Mouse (Mus musculus) heart, adult 11 months (tissue): Measurements from ENCODE around the gene Klhl23.

Experiments used
- DNase-seq: peaks from one replicate; pipeline ENCODE4 v3.0.0; 2022

Klhl23 gene

DNA sequence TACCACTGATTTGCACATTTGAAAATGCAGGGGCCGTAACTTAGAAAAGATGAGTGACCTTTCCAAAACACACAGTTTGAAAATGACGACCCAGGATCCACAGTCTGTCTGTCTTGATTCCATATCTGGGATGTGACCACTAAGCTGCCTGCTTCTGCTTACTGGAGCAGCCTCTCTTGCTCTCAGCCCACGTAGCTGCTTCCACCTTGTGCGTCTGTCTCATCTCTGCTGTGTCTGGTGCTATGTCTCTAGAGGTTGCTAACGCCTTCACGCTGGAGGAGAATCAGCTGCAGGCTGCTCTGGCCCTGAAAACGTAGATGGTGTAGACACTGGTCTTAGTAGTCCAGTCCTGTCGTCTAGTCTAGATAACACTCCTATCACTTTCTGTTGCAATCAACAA lies 8.4 kb downstream of the Klhl23 start:
- peak; percentile 62 for DNase-seq

DNA sequence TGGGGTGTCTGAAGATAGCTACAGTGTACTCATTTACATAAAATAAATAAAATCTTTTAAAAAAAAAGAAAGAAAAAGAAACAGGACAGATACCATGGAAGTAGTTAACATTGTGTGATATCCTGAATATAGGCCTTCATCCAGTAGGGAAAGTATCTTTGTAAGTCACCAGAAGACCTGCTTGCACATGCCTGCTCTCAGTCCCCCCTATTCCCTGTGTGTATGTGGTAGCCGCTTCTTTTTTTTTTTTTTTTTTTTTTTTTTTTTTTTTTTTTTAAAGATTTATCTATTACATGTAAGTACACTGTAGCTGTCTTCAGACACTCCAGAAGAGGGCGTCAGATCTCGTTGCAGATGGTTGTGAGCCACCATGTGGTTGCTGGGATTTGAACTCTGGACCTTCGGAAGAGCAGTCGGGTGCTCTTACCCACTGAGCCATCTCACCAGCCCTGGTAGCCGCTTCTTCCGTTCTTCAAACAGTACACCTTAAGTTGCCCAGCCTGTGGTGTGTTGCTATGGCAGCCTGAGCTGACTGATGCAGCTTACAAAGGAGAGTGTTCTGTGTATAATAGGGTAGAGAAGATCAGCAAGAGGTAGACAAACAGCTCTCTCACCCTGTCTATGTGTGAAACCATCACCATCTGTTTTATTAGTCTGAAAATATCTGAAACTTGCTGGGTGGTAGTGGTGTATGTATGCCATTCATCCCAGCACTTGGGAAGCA lies 15.7 kb downstream of the Klhl23 start:
- DNase-seq: peak; percentile 65

DNA sequence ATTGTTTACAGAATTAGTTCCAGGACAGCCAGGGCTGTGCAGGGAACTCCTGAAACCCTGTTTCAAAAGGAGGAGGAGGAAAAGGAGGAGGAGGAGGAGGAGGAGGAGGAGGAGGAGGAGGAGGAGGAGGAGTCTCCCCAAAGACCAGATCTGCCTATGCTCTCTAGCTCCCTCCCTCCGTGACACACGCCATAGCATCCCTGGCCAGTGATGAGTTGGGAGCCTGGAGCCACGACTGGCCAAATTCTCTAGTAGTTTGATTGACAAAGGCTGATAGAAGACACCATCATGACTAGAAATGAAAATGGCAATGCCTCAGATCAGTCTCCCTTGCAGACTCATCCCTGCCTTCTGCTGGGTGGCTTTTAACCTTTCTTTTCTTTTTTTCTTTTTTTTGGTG lies 16.3 kb downstream of the Klhl23 start:
- peak; percentile 66 for DNase-seq

DNA sequence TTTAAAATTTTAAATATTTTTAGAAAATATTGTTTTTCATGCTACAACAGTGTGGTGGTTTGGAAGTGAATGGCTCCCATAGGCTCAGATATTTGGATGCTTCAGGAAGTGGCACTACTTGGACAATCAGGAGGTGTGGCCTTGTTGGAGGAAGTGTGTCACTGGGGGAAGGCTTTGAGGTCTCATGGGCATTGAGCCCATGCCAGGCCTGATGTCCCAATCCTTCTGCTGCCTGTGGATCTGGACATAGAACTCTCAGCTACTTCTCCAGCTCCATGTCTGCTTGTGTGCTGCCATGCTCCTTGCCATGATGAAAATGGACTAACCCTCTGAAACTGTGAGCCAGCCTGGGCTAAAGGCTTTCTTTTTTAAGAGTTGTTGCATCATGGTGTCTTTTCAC lies 17.0 kb downstream of the Klhl23 start:
- peak; percentile 57 for DNase-seq

DNA sequence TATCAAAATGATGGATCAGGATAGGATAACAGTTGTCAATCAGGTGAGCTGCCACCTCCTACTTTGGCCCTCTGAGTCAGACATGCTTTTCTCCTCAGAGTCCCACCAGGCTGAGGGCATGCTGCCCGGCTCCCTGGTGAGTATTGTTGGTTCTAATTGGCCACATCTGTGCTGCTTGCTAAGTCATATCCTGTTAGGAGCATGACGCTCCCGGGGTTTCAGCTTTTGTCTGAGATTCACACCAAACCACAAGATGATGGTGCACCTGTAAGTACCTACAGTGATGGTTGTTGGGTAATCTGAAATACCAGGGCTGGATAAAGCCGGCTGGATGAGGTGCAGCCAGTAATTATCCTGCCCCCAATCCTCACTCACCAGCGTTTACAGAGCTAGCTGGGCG lies 18.5 kb downstream of the Klhl23 start:
- peak; percentile 59 for DNase-seq

DNA sequence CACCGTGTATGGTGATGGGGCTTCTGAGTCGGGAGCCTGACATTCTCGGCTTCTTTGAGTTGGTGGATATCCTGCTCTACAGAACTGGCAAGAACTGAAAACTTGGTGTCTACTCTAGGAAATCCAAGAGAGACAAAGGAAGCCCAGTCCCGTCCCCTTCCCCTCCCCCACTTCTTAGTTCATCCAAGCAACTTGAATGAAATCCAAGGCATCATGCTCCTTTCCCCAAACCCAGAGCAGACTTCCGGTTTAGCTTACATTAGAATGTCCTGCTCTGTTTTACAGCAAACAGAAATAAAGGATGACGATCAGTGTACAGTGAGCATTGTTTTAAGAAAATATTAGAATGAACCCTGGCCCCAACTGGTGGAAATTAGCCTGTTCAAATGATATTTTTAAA lies 27.5 kb downstream of the Klhl23 start:
- DNase-seq: no peak

DNA sequence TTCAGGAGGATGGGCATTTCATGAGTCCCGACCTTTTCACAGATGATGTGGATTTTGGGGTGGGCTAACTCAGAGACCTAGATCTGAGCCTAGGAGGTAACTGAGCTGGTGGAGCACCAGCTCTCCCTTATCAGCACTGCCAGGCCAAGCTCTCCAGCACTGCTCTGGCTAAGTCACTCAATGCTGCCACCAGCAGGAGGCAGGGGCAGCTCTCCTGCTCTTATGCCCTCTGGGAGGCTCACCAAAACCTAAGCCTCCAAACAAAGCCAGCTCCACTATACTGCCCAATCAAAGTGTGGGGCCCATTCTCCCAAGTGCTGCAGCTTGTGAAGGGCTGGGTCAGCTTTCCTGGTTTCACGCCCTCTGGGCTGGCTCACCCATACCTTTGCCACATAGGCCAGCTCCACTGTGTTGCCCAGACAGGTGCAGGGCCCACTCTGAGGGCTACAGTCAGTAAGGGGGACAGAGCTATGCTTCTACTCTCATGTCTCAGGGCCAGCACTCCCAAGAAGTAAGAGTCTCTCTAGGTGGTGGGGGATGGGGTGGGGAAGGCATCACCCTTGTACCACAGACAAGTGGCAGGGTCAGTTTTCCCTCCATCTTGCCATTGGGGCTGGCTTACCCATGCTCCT lies 29.8 kb downstream of the Klhl23 start:
- no peak for DNase-seq

DNA sequence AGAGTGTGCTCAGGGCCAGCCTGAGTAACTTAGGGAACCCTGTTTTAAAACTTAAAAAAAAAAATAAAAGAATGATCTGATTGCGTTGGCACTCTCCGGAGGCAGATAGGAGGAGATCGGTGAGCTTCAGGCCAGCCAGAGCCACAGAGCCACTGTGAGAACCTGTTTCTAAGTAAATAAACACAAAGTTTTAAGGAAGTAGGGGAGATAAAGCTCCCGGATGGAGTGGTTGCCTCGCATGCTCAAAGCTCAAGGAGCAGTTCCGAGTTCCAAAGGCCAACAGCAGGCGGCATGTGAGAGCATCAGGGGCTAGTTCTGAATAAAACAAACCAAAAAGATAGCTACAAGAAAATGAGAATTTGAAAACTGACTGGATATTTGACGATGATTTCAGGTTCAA lies 34.6 kb downstream of the Klhl23 start:
- DNase-seq: no peak

DNA sequence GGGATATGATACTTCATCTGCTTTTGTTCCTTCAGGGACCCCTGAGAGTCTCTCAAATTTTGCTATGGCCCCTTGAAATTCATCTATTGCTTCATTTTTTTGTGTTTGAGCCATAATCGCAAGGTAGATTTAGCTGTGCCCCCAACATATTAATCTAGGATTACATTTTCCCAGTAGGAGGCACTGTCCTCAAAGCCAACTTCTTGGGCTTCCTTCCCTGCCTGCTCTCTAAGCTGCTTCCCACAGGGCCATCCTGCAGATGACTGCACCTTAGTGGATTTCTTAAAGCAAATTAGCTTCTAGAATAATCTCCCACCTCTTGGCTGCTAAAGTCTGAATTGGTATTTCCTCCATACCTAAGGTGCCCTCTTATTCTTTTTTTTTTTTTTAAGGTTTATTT lies 36.1 kb downstream of the Klhl23 start:
- no peak for DNase-seq

DNA sequence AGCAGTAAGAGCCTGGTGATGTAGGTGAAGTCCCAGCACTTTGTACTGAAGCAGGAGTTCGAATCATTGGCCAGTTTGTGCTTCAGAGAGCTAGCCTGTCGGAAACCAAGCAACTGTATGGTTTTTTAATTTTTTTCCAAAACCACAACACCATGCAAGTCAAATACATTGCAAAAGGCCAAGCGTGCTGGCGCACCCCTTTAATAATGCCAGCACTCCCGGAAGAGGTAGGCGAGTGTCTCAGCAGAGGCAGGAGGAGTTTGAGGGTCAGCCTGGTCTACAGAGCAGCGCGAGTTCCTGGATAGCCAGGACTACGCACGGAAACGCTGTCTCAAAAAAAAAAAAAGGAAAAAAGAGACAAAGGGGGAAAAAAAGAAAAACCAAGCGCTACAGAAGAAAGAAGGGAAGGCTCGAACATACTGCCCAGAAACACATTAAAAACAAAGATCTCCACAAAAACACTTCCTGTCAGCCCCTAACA lies 39.3 kb downstream of the Klhl23 start:
- peak; percentile 96 for DNase-seq

DNA sequence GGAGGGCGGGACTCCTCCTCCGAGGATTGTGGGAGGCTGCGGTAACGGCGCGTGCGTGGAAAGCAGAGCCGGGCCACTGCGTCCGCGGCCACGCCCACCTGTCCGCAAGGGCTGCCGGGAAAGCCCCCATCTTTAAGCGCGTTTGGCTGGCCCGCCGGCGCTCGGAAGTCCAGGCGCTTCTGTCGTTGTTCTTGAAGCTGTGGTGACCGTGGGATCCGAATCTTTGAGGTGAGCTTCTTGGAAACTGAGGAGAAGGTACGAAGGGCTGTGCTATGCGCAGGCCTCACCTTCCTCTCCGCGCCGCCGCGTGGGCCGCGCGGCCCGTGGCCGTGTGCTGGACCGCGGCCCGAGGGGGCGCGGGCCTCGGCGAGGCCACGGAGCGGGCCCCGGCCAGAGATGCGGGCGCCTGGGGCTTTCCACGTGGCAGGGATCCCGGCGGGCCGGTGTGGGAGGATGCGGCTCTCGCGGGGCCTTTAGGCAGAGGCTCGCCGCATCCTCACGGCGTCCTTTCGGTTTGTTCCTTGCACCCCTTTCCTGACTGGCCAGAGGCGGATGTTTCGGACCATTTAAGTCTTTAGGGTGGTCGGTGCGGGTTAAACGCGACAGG lies 39.8 kb downstream of the Klhl23 start, which contains the start of gene Ssb:
Gene Ssb, plus strand, starts transcription at position 78 of the 607 bp plus-strand sequence.
- DNase-seq: peak; percentile 99

DNA sequence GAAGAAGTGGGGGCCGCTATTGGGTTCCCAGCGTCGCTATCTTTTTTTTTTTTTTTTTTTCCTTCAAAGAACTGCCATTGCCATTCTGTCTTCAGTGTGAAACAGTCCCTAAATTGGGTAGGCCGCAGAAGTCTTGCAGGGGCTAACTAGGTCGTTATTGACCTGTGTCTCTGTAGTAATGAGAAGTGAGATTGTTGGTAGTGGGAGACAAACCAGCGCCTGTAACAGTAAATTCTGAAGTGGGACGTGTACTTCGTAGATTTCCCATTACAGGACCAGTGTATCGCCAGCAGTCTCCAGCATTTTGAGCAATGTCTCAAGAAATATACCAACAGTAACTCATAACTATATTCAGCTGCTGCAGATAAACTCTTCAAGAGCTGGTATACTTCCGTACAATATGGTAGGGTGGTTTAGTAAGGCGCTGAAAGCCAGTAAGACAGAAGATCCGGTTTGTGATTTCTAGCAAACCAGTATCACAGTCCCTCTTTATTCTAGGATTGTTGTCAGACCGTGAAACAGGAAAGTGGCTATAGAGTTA lies 40.4 kb downstream of the Klhl23 start:
- no peak for DNase-seq

DNA sequence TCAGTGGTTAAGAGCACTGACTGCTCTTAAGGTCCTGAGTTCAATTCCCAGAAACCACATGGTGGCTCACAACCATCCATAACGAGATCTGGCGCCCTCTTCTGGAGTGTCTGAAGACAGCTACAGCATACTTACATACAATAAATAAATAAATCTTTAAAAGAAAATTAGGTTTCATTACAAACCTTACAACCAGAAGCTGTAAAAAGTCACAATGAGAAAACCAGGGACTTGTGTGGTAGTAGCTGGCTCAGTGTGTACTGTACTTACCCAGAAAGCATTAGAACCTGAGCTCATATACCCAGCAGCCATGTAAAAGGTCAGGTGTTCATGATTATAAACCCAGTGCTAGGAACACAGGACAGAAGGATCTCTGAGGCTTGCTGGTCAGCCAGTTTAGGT lies 62.2 kb downstream of the Klhl23 start:
- peak; percentile 56 for DNase-seq

DNA sequence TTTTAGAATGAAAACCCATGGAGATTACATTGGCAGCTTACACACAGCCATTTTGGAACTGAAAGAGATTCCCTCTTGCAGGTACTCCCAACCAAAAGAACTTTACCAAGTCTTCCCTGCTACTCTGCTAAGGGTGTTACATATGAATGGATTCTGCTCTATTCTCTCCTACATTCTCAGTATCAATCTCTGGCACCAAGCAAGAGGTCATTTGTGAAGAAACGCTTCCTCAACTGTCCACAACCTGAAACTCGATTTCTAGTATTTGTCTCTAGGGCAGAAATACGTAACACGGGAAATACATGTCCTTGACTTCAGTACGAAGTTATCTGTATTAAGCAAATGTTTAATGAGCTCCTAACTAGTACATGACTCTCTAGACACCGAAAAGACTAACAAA lies 62.8 kb downstream of the Klhl23 start:
- DNase-seq: no peak

DNA sequence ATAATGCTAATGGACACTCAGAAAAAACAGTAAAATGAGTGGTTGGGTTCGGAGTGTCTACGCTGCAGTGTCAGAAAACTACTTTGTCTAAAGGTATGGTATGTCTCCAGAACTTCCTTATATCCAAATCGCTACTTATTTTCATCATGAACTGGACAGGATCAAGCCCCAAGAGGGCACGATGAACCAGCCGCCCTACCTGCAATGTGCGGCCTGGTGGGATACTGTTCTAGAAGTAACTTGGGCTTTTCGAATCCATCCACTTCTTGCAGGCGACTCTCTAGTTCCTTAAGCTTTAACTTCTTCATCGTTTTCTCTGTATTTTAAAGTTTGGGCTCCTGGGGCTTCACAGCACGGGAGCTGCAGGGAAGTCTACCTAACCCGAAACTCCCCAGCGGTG lies 63.3 kb downstream of the Klhl23 start:
- no peak for DNase-seq

DNA sequence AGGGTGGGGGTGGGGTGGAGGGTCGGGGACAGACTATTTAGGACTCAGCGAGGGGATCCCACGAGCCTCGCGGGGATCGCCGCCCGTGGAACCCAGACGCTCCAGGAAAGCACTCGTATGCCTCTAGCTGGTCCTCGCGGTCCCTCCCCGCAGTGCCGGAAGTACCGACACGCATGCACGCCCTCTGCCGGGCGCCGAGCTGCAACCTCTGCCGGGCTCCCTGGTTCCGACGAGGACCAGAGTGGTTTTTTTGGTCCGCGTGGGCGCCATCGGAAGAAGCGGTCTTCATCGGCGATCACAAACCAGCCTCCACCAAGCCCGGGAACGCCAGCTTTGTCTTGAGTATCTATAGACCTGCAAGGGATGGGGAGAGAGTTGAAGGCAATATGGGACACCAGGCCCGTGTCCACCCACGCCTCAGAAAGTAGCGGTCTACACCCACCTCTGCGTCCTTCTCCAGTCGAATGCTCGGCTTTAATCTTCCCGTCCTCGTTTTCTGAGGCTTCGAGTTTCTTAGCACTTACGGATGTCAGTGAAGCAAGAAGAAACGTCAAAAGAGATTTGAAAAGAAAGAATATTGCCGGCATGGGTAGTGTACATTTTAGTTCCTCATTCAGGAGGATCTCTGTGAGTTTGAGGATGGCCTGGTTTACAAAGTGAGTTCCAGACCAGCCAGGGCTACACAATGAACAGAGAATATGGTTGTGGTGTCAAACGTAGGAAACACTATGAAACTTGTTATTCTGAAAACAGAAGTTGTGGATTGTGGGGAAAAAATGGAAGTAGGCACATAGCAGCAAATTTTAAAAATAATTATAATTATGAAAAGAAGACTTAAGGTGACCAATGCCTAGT lies 63.9 kb downstream of the Klhl23 start, which contains the start of gene Mettl5:
Gene Mettl5, minus strand, starts transcription at position 165 of the 855 bp plus-strand sequence.
- peak; percentile 98 for DNase-seq
